Mouse (Mus musculus): Measurements from ENCODE around the gene Samd7. TPM values are rescaled to one million over a fixed set of nuclear protein-coding genes. Genes with fewer than 3 reads are reported as not detected.
"Not testable (repeated sequence)": the region's sequence is repeated elsewhere in the genome, so short reads cannot be mapped to it uniquely, and the experiment has no call there.

Gene Samd7
- not detected in 2 replicates for polyA plus RNA-seq (2016; fragmentation: Nextera tagmentation; extraction: Ambion mirVana)

GRCm38 (mm10) chr3:30746006-30746405 lies at the start of gene Samd7:
Samd7 (plus strand) TSS chr3:30746293.
- H3K27me3 ChIP-seq (ENCODE audit: insufficient read depth, poor library complexity, severe bottlenecking), result no peaks in the 10 kb centered on the region
- no peaks in the 10 kb centered on the region for H3K36me3 ChIP-seq
- H3K4me1 ChIP-seq, result 0 out of 2 replicates have a peak, but pooled peaks cover 3% of the 10 kb centered on the region
- no peaks in the 10 kb centered on the region for H3K9me3 ChIP-seq
- H3K27ac ChIP-seq, result no peak within 1 kb of the TSS
- no peak for DNase-seq (ENCODE audit: low spot score)
- no peak within 1 kb of the TSS for H3K4me3 ChIP-seq
- 77% methylated on average over 7 of the region's 7 CpGs for WGBS

DNA sequence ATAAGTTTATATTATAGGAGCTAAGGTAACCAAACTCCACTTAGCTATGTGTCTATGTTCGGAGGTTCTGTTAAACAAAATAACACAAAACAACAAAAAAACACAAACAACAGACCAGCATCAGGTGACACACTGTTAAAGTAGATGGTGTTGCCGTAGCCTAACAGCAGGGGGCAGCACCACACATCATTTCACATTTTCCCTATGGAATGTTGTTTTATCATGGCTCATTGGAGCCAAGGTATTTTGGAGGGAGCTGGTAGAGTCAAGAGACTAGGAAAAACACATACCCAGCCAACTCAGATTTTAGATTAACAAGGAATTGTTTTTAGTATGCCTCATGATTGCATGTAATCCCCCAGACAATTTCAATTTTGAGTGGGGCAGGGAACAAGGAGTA lies 49.7 kb upstream of the Samd7 start:
- WGBS, result 24% methylated on average over 2 of the region's 2 CpGs
- Histone ChIP-seq H3K27me3 (ENCODE audit: insufficient read depth, poor library complexity, severe bottlenecking) (no peaks in the 10 kb centered on the region), H3K27ac (no peak overlapping the region), H3K9me3 (no peaks in the 10 kb centered on the region), H3K4me3 (no peak overlapping the region), H3K36me3 (no peaks in the 10 kb centered on the region), H3K4me1 (0 out of 2 replicates have a peak, but pooled peaks cover 3% of the 10 kb centered on the region)
- DNase-seq (ENCODE audit: low spot score), result peak; percentile 69

- no peaks in the 10 kb centered on the region for H3K27me3 ChIP-seq (ENCODE audit: insufficient read depth, poor library complexity, severe bottlenecking)
- no peak overlapping the region for H3K4me3 ChIP-seq
- no peaks in the 10 kb centered on the region for H3K9me3 ChIP-seq
- H3K4me1 ChIP-seq, result no peaks in the 10 kb centered on the region
- no peak overlapping the region for H3K27ac ChIP-seq
- DNase-seq (ENCODE audit: low spot score), result no peak
- WGBS, result 67% methylated on average over 4 of the region's 4 CpGs
- H3K36me3 ChIP-seq, result no peaks in the 10 kb centered on the region
These were observed 48.2 kb upstream of the Samd7 start for GRCm38 (mm10) chr3:30697891-30698290.

GRCm38 (mm10) chr3:30699711-30700505 lies 46.2 kb upstream of the Samd7 start, which contains the start of gene Lrrc31:
Lrrc31 (minus strand) TSS chr3:30699843.
- H3K9me3 ChIP-seq; H3K4me1 ChIP-seq; H3K36me3 ChIP-seq; H3K27me3 ChIP-seq (ENCODE audit: insufficient read depth, poor library complexity, severe bottlenecking); H3K4me3 ChIP-seq; H3K27ac ChIP-seq: not testable (repeated sequence)
- peak; percentile 41 for DNase-seq (ENCODE audit: low spot score)
- 77% methylated on average over 6 of the region's 6 CpGs for WGBS

DNA sequence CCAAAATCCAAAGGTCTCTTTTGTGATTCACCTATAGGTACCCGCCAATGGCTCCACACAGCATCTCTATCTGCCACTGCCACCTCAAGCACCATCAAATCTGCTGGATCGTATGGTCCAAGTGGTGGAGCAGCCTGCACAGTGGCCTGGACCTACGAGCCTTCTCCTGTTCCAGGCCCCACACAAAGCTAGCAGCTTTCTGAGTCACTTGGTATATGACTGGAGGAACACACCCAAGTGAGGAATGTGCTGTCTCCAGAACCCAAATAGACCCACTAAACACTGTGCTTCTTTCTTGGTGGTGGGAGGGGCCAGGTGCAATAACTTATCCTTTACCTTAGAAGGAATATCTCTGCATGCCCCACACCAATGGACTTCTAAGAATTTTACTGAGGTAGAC lies 40.1 kb upstream of the Samd7 start:
- DNase-seq (ENCODE audit: low spot score), result no peak
- Histone ChIP-seq H3K4me1 (no peaks in the 10 kb centered on the region), H3K27me3 (ENCODE audit: insufficient read depth, poor library complexity, severe bottlenecking) (no peaks in the 10 kb centered on the region), H3K27ac (no peak overlapping the region), H3K36me3 (no peaks in the 10 kb centered on the region), H3K4me3 (no peak overlapping the region), H3K9me3 (no peaks in the 10 kb centered on the region)
- WGBS, result 73% methylated on average over 3 of the region's 3 CpGs

DNA sequence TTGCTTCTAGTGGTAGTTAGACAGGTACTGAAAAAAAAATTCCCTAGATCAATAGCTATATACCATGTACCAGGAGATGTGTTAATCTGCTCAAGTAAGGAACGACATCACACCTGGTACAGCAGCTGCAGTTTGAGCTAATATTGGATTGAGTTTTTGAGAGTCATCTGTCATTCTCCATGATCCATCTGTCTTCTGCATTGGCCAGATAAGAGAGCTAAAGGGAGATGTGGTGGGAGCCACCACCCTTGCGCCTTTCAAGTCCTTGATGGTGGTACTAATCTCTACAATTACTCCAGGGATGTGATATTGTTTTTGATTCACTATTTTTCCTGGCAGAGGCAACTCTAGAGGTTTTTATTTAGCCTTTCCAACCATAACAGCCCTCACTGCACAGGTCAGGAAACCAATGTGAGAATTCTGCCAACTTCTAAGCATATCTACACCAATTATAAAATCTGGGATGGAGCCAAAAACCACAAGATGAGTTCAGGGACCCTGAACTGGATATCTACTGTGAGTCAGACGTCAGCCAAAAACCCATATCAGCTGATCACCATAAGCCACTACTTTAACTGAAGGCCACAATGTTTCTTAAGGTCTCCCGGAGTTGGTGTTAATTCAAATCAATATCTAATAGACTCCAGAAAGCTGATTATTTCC lies 39.3 kb upstream of the Samd7 start:
- 62% methylated on average over 4 of the region's 4 CpGs for WGBS
- no peaks in the 10 kb centered on the region for H3K27me3 ChIP-seq (ENCODE audit: insufficient read depth, poor library complexity, severe bottlenecking)
- DNase-seq (ENCODE audit: low spot score), result peak; percentile 52

DNA sequence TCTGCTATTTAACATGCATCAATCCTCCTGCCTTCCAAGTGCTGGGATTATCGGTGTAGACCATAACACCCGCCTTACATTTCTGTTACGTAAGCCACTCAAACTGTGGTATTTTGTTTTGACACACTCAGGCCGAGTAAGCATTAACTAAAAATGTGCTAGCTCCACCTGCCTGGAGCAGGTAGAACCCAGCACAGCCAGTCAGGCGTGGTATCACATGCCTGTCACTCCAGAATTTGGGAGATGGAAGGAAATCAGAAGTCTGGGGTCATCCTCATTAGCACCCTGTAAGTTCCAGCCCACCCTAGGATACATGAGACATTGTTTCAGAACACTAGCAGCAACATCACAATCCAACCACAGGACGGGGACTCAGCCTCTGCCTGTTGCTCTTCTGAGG lies 35.9 kb upstream of the Samd7 start:
- no peaks in the 10 kb centered on the region for H3K36me3 ChIP-seq
- H3K27ac ChIP-seq, result no peak overlapping the region
- 75% methylated on average over 6 of the region's 6 CpGs for WGBS
- no peak overlapping the region for H3K4me3 ChIP-seq
- H3K9me3 ChIP-seq, result no peaks in the 10 kb centered on the region
- H3K27me3 ChIP-seq (ENCODE audit: insufficient read depth, poor library complexity, severe bottlenecking), result no peaks in the 10 kb centered on the region
- no peak for DNase-seq (ENCODE audit: low spot score)
- H3K4me1 ChIP-seq, result no peaks in the 10 kb centered on the region

More for the DNA sequence above, 39.3 kb upstream of the Samd7 start:
- Histone ChIP-seq H3K4me1 (no peaks in the 10 kb centered on the region), H3K36me3 (no peaks in the 10 kb centered on the region), H3K9me3 (no peaks in the 10 kb centered on the region), H3K27ac (no peak overlapping the region), H3K4me3 (no peak overlapping the region)

DNA sequence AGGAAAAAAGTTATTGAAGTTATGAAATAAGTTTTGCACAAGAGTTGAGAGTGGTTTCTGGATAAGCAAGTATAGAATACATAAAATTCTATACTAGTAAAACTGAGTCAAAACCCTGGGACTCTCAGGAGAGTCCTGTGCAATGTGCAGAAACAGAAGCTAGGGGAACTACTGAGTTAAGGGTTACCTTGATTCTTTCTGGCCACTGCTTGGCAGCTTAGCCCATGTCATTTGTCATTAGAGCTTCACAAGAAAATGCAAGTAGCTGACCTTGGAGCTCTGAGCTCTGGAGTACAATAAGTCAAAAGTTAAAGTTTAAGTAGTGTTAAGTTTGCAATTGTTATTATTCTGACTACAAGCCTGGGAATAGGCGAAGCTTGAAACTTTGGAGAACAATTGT lies 32.8 kb upstream of the Samd7 start:
- Histone ChIP-seq H3K9me3 (no peaks in the 10 kb centered on the region), H3K36me3 (no peaks in the 10 kb centered on the region), H3K4me1 (no peaks in the 10 kb centered on the region), H3K4me3 (no peak overlapping the region), H3K27me3 (ENCODE audit: insufficient read depth, poor library complexity, severe bottlenecking) (no peaks in the 10 kb centered on the region), H3K27ac (no peak overlapping the region)
- DNase-seq (ENCODE audit: low spot score), result no peak
- WGBS, result 81% methylated on average over 1 of the region's 1 CpGs

- DNase-seq (ENCODE audit: low spot score), result no peak
- Histone ChIP-seq H3K4me3 (no peak overlapping the region), H3K36me3 (no peaks in the 10 kb centered on the region), H3K27ac (no peak overlapping the region), H3K4me1 (no peaks in the 10 kb centered on the region), H3K27me3 (ENCODE audit: insufficient read depth, poor library complexity, severe bottlenecking) (no peaks in the 10 kb centered on the region), H3K9me3 (no peaks in the 10 kb centered on the region)
- WGBS, result 84% methylated on average over 3 of the region's 3 CpGs
These were observed 27.4 kb upstream of the Samd7 start for GRCm38 (mm10) chr3:30718649-30719048.

DNA sequence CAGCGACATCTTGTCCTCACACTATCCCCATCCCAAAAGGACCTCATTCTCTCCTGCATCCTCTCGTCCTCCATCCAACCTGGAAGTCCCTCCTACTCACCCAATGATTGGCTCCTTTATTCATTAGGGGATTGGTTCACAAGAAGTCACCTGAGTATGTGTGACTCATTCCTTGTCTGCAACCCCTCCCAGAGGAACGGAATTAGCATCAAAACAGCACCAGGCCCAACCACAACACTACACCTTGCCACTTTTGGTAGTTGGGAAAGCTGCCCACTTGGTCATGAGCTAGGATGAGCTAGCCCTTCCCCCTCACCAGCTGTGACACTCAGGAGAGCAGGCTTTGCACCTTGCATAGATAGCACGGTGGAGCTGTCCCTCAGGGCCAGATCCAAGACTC lies 24.1 kb upstream of the Samd7 start:
- no peak for DNase-seq (ENCODE audit: low spot score)
- Histone ChIP-seq H3K4me3 (no peak overlapping the region), H3K27ac (no peak overlapping the region), H3K9me3 (no peaks in the 10 kb centered on the region), H3K4me1 (0 out of 2 replicates have a peak, but pooled peaks cover under 1% of the 10 kb centered on the region), H3K27me3 (ENCODE audit: insufficient read depth, poor library complexity, severe bottlenecking) (no peaks in the 10 kb centered on the region), H3K36me3 (no peaks in the 10 kb centered on the region)
- 72% methylated on average over 4 of the region's 4 CpGs for WGBS

GRCm38 (mm10) chr3:30722461-30722860 lies 23.6 kb upstream of the Samd7 start:
- Histone ChIP-seq H3K4me3 (no peak overlapping the region), H3K4me1 (0 out of 2 replicates have a peak, but pooled peaks cover 3% of the 10 kb centered on the region), H3K27ac (no peak overlapping the region), H3K9me3 (no peaks in the 10 kb centered on the region), H3K27me3 (ENCODE audit: insufficient read depth, poor library complexity, severe bottlenecking) (no peaks in the 10 kb centered on the region), H3K36me3 (no peaks in the 10 kb centered on the region)
- WGBS, result 82% methylated on average over 2 of the region's 2 CpGs
- DNase-seq (ENCODE audit: low spot score), result no peak

GRCm38 (mm10) chr3:30723179-30723578 lies 22.9 kb upstream of the Samd7 start:
- no peaks in the 10 kb centered on the region for H3K36me3 ChIP-seq
- 0 out of 2 replicates have a peak, but pooled peaks cover 3% of the 10 kb centered on the region for H3K4me1 ChIP-seq
- no peaks in the 10 kb centered on the region for H3K27me3 ChIP-seq (ENCODE audit: insufficient read depth, poor library complexity, severe bottlenecking)
- DNase-seq (ENCODE audit: low spot score), result no peak
- H3K4me3 ChIP-seq, result no peak overlapping the region
- no peak overlapping the region for H3K27ac ChIP-seq
- 30% methylated on average over 5 of the region's 5 CpGs for WGBS
- H3K9me3 ChIP-seq, result no peaks in the 10 kb centered on the region

DNA sequence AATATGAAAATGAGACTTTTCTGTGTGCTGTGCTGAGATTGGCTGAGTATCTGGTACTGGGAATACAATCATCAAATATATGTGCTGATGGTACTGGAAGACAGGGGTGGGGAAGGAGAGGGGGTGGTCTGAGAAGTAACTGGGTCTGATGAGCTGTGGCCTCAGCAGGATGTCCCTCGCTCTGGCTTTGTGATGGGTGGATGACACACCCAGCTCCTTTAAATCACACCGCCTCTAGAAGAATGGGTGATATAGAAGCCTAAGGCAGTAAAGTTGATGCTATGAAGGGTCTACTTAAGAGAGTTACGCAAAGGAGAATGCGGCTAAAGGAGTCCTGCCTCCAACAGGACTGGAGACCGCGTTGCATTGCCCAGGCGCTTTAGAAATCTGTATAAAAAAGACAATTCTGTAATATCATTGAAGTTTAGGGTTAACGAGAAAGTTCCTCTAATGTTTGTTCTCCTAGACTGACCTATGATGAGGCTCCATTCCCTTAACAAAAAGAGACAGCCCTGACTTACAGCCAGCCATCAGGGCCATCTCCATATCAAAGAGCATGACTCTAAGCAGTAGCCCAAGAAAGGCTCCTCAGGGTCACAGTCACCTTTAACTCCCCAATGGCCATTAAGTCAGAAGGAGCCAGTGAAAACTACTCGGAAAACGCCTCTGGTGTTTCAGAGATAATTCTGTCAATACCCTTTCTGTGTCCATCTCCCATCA lies 21.8 kb upstream of the Samd7 start:
- H3K27me3 ChIP-seq (ENCODE audit: insufficient read depth, poor library complexity, severe bottlenecking), result no peaks in the 10 kb centered on the region
- H3K27ac ChIP-seq, result no peak overlapping the region
- no peak overlapping the region for H3K4me3 ChIP-seq
- H3K9me3 ChIP-seq, result no peaks in the 10 kb centered on the region
- no peak for DNase-seq (ENCODE audit: low spot score)
- H3K4me1 ChIP-seq, result 0 out of 2 replicates have a peak, but pooled peaks cover 3% of the 10 kb centered on the region
- H3K36me3 ChIP-seq, result no peaks in the 10 kb centered on the region
- 46% methylated on average over 10 of the region's 10 CpGs for WGBS
